Mouse (Mus musculus) lung, postnatal 0 days (tissue): ENCODE measurements around the gene Olfr638.

Experiments used
- CTCF ChIP-seq: IDR thresholded peaks from 2 replicates; pipeline ENCODE4 v1.5.1; 2016; ENCODE audit warnings: antibody characterized with exemption, mild to moderate bottlenecking
- EP300 ChIP-seq: IDR thresholded peaks from 2 replicates; pipeline ENCODE4 v1.6.1; 2016; ENCODE audit warnings: antibody characterized with exemption, mild to moderate bottlenecking, control low read depth

DNA sequence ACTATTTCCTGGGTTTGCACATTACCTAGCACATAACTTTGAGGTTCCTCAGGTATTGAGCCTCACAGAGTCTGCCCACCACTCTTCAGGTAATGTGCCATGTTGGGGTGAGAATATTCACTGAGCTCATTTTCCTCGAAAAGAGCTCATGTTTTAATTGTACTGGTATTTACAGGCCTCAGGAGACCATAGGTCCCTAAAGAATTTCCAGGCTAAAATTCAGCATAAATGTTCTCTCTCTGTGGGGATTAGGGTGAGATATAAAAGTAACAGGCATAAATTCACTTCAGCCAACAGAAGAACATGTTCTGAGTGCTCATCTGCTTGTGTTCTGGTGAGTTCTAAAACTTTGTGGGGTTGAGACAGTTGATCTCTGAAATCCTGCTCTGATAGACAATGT, 36.6 kb downstream of the Olfr638 start, which contains the start of gene Olfr641:
- TF ChIP-seq CTCF: no peak
- TF ChIP-seq EP300: no peak
